Comparison of ENCODE assay signal across 10 mouse cellular contexts in genomic region chr2:128714724-128715241, GRCm38 (mm10). TPM values are rescaled to one million over a fixed set of nuclear protein-coding genes. Genes with fewer than 3 reads are reported as not detected.
DNase-seq lines count a peak whose midpoint lies in the region; ATAC-seq and TF ChIP-seq lines count a peak whose summit lies in the region.
"Had no signal": no experiment of that assay in that cellular context is flagged by ENCODE, and none has a peak within 500 bp of the region (broad histone marks: within the 10 kb centered on the region; RNA-seq: fewer than 3 reads in every experiment).

No protein-coding gene starts in this region.

- TF ChIP-seq POLR2A in small intestine, adult 2 months (IDR thresholded peaks at IDR 0.05; ENCODE audit: low read depth, low read length), result no peak

- no peak overlapping the region for H3K9ac ChIP-seq in lung, embryonic 14.5 days
- peak overlapping the region; percentile 38; the same call in 1 of the 2 replicates for H3K9ac ChIP-seq in intestine, embryonic 16.5 days (ENCODE audit: low read depth, low read length)
- no peak overlapping the region for H3K9ac ChIP-seq in limb, embryonic 12.5 days (replicated peaks)
- H3K9ac ChIP-seq: forebrain, postnatal 0 days; heart, embryonic 15.5 days had no signal

- H3K4me1 ChIP-seq in lung, embryonic 14.5 days (ENCODE audit: insufficient read depth), result peaks cover 18% of the 10 kb centered on the region
- H3K4me1 ChIP-seq in intestine, embryonic 16.5 days (ENCODE audit: control insufficient read depth, insufficient read depth, low read length), result peaks cover 56% of the 10 kb centered on the region
- H3K4me1 ChIP-seq in limb, embryonic 12.5 days (replicated peaks), result peaks cover 74% of the 10 kb centered on the region
- H3K4me1 ChIP-seq in small intestine, adult 2 months (ENCODE audit: control insufficient read depth, insufficient read depth, insufficient read length, low read length), result peaks cover 51% of the 10 kb centered on the region

- no peaks in the 10 kb centered on the region for H3K9me3 ChIP-seq in lung, embryonic 14.5 days (ENCODE audit: low read depth, low read length)
- H3K9me3 ChIP-seq in intestine, embryonic 16.5 days (ENCODE audit: control insufficient read depth, low read length), result no peaks in the 10 kb centered on the region
- no peaks in the 10 kb centered on the region for H3K9me3 ChIP-seq in limb, embryonic 12.5 days
- H3K9me3 ChIP-seq: heart, embryonic 15.5 days had no signal

- WGBS in lung, embryonic 14.5 days, result 54% methylated on average over 7 of the region's 7 CpGs
- WGBS in intestine, embryonic 16.5 days, result 40% methylated on average over 7 of the region's 7 CpGs
- 9% methylated on average over 7 of the region's 7 CpGs for WGBS in limb, embryonic 12.5 days
- 27% methylated on average over 7 of the region's 7 CpGs for WGBS in small intestine, adult 2 months

- DNase-seq in lung, embryonic 14.5 days, result peak; percentile 35
- DNase-seq in lung, postnatal 25 days (ENCODE audit: low spot score), result no peak
- DNase-seq in cerebellum, adult 9-11 months, result no peak
- no peak for DNase-seq in right cerebral cortex, adult 18-20 months
- DNase-seq in spleen, adult 18-20 months, result no peak
- DNase-seq: forebrain, postnatal 0 days had no signal

- no peak overlapping the region for H3K4me3 ChIP-seq in lung, embryonic 14.5 days (ENCODE audit: low read depth, low read length)
- H3K4me3 ChIP-seq in intestine, embryonic 16.5 days (ENCODE audit: low read length), result peak overlapping the region; percentile 9; the same call in 1 of the 2 replicates
- H3K4me3 ChIP-seq in limb, embryonic 12.5 days (replicated peaks), result 0 out of 2 replicates have a peak overlapping the region, but pooled peaks have one; percentile 6
- H3K4me3 ChIP-seq in small intestine, adult 2 months (ENCODE audit: low read depth, low read length), result no peak overlapping the region
- H3K4me3 ChIP-seq: heart, embryonic 15.5 days had no signal

- H3K36me3 ChIP-seq in lung, embryonic 14.5 days (ENCODE audit: insufficient read depth), result no peaks in the 10 kb centered on the region
- H3K36me3 ChIP-seq in intestine, embryonic 16.5 days (ENCODE audit: control insufficient read depth, insufficient read depth, low read length), result no peaks in the 10 kb centered on the region
- H3K36me3 ChIP-seq in limb, embryonic 12.5 days, result peaks cover 29% of the 10 kb centered on the region
- H3K36me3 ChIP-seq in small intestine, adult 2 months (ENCODE audit: control insufficient read depth, insufficient read depth, low read length), result peaks cover 16% of the 10 kb centered on the region
- H3K36me3 ChIP-seq: heart, embryonic 15.5 days had no signal

- ATAC-seq in lung, embryonic 14.5 days (ENCODE audit: insufficient read depth), result peak; percentile 49; the same call in 1 of the 2 replicates
- peak; percentile 73 for ATAC-seq in intestine, embryonic 16.5 days
- ATAC-seq in limb, embryonic 12.5 days (ENCODE audit: insufficient number of reproducible peaks, insufficient read depth, low FRiP score, low TSS enrichment, low read depth), result 0 out of 2 replicates have a peak, but pooled peaks have one; percentile 17
- ATAC-seq: forebrain, postnatal 0 days had no signal

- H3K4me2 ChIP-seq in lung, embryonic 14.5 days, result no peak overlapping the region
- H3K4me2 ChIP-seq in intestine, embryonic 16.5 days (ENCODE audit: low read depth, low read length), result peak overlapping the region; percentile 17
- peak overlapping the region; percentile 48 for H3K4me2 ChIP-seq in limb, embryonic 12.5 days
- H3K4me2 ChIP-seq: heart, embryonic 15.5 days had no signal

- no peaks in the 10 kb centered on the region for H3K27me3 ChIP-seq in lung, embryonic 14.5 days (ENCODE audit: insufficient read depth, low read length)
- no peaks in the 10 kb centered on the region for H3K27me3 ChIP-seq in intestine, embryonic 16.5 days (replicated peaks; ENCODE audit: control insufficient read depth, insufficient read depth, low read length)
- H3K27me3 ChIP-seq in limb, embryonic 12.5 days, result no peaks in the 10 kb centered on the region
- no peaks in the 10 kb centered on the region for H3K27me3 ChIP-seq in small intestine, adult 2 months (ENCODE audit: control insufficient read depth, insufficient read depth, low read length)
- H3K27me3 ChIP-seq: heart, embryonic 15.5 days had no signal

- peak overlapping the region; percentile 89; the same call in 1 of the 2 replicates for H3K27ac ChIP-seq in lung, embryonic 14.5 days (ENCODE audit: low read depth)
- H3K27ac ChIP-seq in intestine, embryonic 16.5 days (ENCODE audit: low read length), result peak overlapping the region; percentile 94
- peak overlapping the region; percentile 98 for H3K27ac ChIP-seq in limb, embryonic 12.5 days
- H3K27ac ChIP-seq in small intestine, adult 2 months (ENCODE audit: insufficient read depth, low read depth, low read length), result peak overlapping the region; percentile 91

- no peak for TF ChIP-seq CTCF in lung, embryonic 14.5 days (IDR thresholded peaks at IDR 0.05; ENCODE audit: low read depth)
- no peak for TF ChIP-seq CTCF in small intestine, adult 2 months (IDR thresholded peaks at IDR 0.05; ENCODE audit: extremely low read depth, insufficient read length, insufficient replicate concordance, low read depth, low read length)

RNA-seq across cellular contexts. Expression of gene Mertk, which starts 16.0 kb away (rescaled TPM):
- 4.5 TPM in 2 replicates for polyA plus RNA-seq in lung, embryonic 14.5 days (2014; fragmentation: Nextera tagmentation; extraction: Ambion mirVana)
- 13.5 and 15.0 TPM in 2 replicates for polyA plus RNA-seq in intestine, embryonic 16.5 days (2015; fragmentation: Nextera tagmentation; extraction: Ambion mirVana)
- polyA plus RNA-seq in limb, embryonic 12.5 days (2016; fragmentation: Nextera tagmentation; extraction: Ambion mirVana), result 20.0 and 21.0 TPM in 2 replicates
- 5.6 and 11.0 TPM in 2 replicates for polyA plus RNA-seq in small intestine, adult 2 months (2012; rRNA removed)

RNA-seq across cellular contexts. Expression of gene Anapc1, which starts 27.6 kb away (rescaled TPM):
- polyA plus RNA-seq in lung, embryonic 14.5 days (2014; fragmentation: Nextera tagmentation; extraction: Ambion mirVana), result 91.2 and 92.7 TPM in 2 replicates
- 39.8 and 41.7 TPM in 2 replicates for polyA plus RNA-seq in intestine, embryonic 16.5 days (2015; fragmentation: Nextera tagmentation; extraction: Ambion mirVana)
- polyA plus RNA-seq in limb, embryonic 12.5 days (2016; fragmentation: Nextera tagmentation; extraction: Ambion mirVana), result 89.8 and 90.0 TPM in 2 replicates
- 7.8 and 19.1 TPM in 2 replicates for polyA plus RNA-seq in small intestine, adult 2 months (2012; rRNA removed)

Comparison
In these comparisons a context has a peak if more than half of its experiments do, and no peak if none do; other contexts are left out.
1. ATAC-seq: peak in every context shown above with its lines; median percentile 73 in intestine, embryonic 16.5 days; 49 in lung, embryonic 14.5 days; 17 in limb, embryonic 12.5 days.
2. H3K4me3 ChIP-seq: peak in intestine, embryonic 16.5 days (single experiment) and limb, embryonic 12.5 days (single experiment); none in lung, embryonic 14.5 days (single experiment) and small intestine, adult 2 months (single experiment).
3. Peak in every context shown above with its lines, with median percentiles within 50 percentile points of each other: H3K27ac ChIP-seq.